ENCODE assay signal across 13 mouse cellular contexts in the genomic region with DNA sequence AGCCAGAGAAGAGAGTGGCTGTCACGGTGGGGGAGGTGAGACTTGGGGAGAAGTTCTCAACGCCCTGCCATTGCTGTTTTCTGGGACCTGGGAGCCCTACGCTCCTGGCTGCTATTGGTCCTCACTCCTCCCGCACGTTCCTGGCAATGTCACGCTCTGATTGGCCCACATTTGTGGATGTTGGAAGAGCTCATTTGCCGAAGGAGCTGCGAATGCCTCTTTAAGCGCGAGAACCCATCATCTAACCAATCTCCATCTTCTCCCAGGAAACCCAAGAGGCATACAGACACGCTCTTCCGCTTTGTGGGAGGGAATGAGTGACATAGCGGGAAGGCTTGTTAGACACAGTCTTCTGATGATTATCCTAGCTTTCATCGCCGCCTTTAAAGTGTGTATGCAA.
DNase-seq lines count a peak whose midpoint lies in the region; ATAC-seq and TF ChIP-seq lines count a peak whose summit lies in the region.
"Had no signal": no experiment of that assay in that cellular context is flagged by ENCODE, and none has a peak within 500 bp of the region (broad histone marks: within the 10 kb centered on the region; RNA-seq: fewer than 3 reads in every experiment).

No protein-coding gene starts in this region.

- H3K4me3 ChIP-seq in forebrain, embryonic 15.5 days: no peak overlapping the region
- no peak overlapping the region for H3K4me3 ChIP-seq in forebrain, embryonic 10.5 days
- no peak overlapping the region for H3K4me3 ChIP-seq in midbrain, embryonic 14.5 days (replicated peaks; ENCODE audit: low read depth, low read length)
- H3K4me3 ChIP-seq in intestine, postnatal 0 days (ENCODE audit: low read depth, low read length): no peak overlapping the region
- no peak overlapping the region for H3K4me3 ChIP-seq in kidney, embryonic 14.5 days (ENCODE audit: low read length)
- H3K4me3 ChIP-seq: limb, embryonic 12.5 days had no signal

- peak overlapping the region; percentile 86 for H3K27ac ChIP-seq in forebrain, embryonic 15.5 days (replicated peaks)
- no peak overlapping the region for H3K27ac ChIP-seq in forebrain, embryonic 10.5 days
- H3K27ac ChIP-seq in midbrain, embryonic 14.5 days (replicated peaks; ENCODE audit: low read depth, low read length): peak overlapping the region; percentile 53; the same call in 1 of the 2 replicates
- H3K27ac ChIP-seq in intestine, postnatal 0 days (ENCODE audit: low read depth, low read length): no peak overlapping the region
- no peak overlapping the region for H3K27ac ChIP-seq in kidney, embryonic 14.5 days (ENCODE audit: low read depth, low read length)
- H3K27ac ChIP-seq: limb, embryonic 12.5 days had no signal

- 0 out of 2 replicates have a peak overlapping the region, but pooled peaks have one; percentile 15 for H3K4me2 ChIP-seq in forebrain, embryonic 15.5 days (replicated peaks)
- H3K4me2 ChIP-seq in midbrain, embryonic 14.5 days (ENCODE audit: low read length): peak overlapping the region; percentile 25
- H3K4me2 ChIP-seq in intestine, postnatal 0 days (replicated peaks; ENCODE audit: low read depth): no peak overlapping the region
- H3K4me2 ChIP-seq in kidney, embryonic 14.5 days (replicated peaks; ENCODE audit: low read depth, low read length): no peak overlapping the region
- H3K4me2 ChIP-seq: limb, embryonic 12.5 days; lung, embryonic 14.5 days had no signal

- H3K36me3 ChIP-seq in forebrain, embryonic 15.5 days: no peaks in the 10 kb centered on the region
- no peaks in the 10 kb centered on the region for H3K36me3 ChIP-seq in forebrain, embryonic 10.5 days (replicated peaks)
- H3K36me3 ChIP-seq in midbrain, embryonic 14.5 days (ENCODE audit: control insufficient read depth, insufficient read depth, low read length): no peaks in the 10 kb centered on the region
- no peaks in the 10 kb centered on the region; the same call in 1 of the 2 replicates for H3K36me3 ChIP-seq in intestine, postnatal 0 days (ENCODE audit: control insufficient read depth, insufficient read depth)
- no peaks in the 10 kb centered on the region for H3K36me3 ChIP-seq in kidney, embryonic 14.5 days (ENCODE audit: control insufficient read depth, insufficient read depth, low read length)
- H3K36me3 ChIP-seq: limb, embryonic 12.5 days had no signal

- TF ChIP-seq CTCF in intestine, postnatal 0 days (IDR thresholded peaks at IDR 0.05; ENCODE audit: low read depth): no peak

- no peaks in the 10 kb centered on the region for H3K27me3 ChIP-seq in forebrain, embryonic 15.5 days
- H3K27me3 ChIP-seq in forebrain, embryonic 10.5 days (ENCODE audit: poor library complexity, severe bottlenecking): no peaks in the 10 kb centered on the region
- H3K27me3 ChIP-seq in midbrain, embryonic 14.5 days (ENCODE audit: control insufficient read depth, insufficient read depth, low read length): no peaks in the 10 kb centered on the region
- H3K27me3 ChIP-seq in intestine, postnatal 0 days (replicated peaks; ENCODE audit: control insufficient read depth, insufficient read depth, low read length): no peaks in the 10 kb centered on the region
- no peaks in the 10 kb centered on the region for H3K27me3 ChIP-seq in kidney, embryonic 14.5 days (ENCODE audit: control insufficient read depth, insufficient read depth, low read length)
- H3K27me3 ChIP-seq: limb, embryonic 12.5 days had no signal

- H3K4me1 ChIP-seq in forebrain, embryonic 15.5 days: peaks cover 36% of the 10 kb centered on the region
- no peaks in the 10 kb centered on the region for H3K4me1 ChIP-seq in forebrain, embryonic 10.5 days
- H3K4me1 ChIP-seq in midbrain, embryonic 14.5 days (ENCODE audit: control insufficient read depth, insufficient read depth, low read length): peaks cover 3% of the 10 kb centered on the region; the same call in 1 of the 2 replicates
- H3K4me1 ChIP-seq in intestine, postnatal 0 days (replicated peaks; ENCODE audit: control insufficient read depth, insufficient read depth, low read length): no peaks in the 10 kb centered on the region
- H3K4me1 ChIP-seq in kidney, embryonic 14.5 days (ENCODE audit: control insufficient read depth, insufficient read depth, low read length): peaks cover 3% of the 10 kb centered on the region; the same call in 1 of the 2 replicates

- H3K9me3 ChIP-seq in forebrain, embryonic 15.5 days: no peaks in the 10 kb centered on the region
- H3K9me3 ChIP-seq in forebrain, embryonic 10.5 days: no peaks in the 10 kb centered on the region
- H3K9me3 ChIP-seq in midbrain, embryonic 14.5 days (ENCODE audit: control insufficient read depth, low read length): no peaks in the 10 kb centered on the region
- H3K9me3 ChIP-seq in intestine, postnatal 0 days (ENCODE audit: control insufficient read depth): no peaks in the 10 kb centered on the region
- no peaks in the 10 kb centered on the region for H3K9me3 ChIP-seq in kidney, embryonic 14.5 days (ENCODE audit: control insufficient read depth, low read length)
- H3K9me3 ChIP-seq: limb, embryonic 12.5 days had no signal

- peak; percentile 73 for ATAC-seq in forebrain, embryonic 15.5 days (replicated peaks)
- peak; percentile 37; the same call in 1 of the 2 replicates for ATAC-seq in midbrain, embryonic 14.5 days (ENCODE audit: low FRiP score, low TSS enrichment)
- no peak for ATAC-seq in intestine, postnatal 0 days
- ATAC-seq in kidney, embryonic 14.5 days (ENCODE audit: low FRiP score, low TSS enrichment): no peak

- H3K9ac ChIP-seq in forebrain, embryonic 15.5 days (replicated peaks): no peak overlapping the region
- H3K9ac ChIP-seq in midbrain, embryonic 14.5 days (replicated peaks; ENCODE audit: low read length): no peak overlapping the region
- no peak overlapping the region for H3K9ac ChIP-seq in intestine, postnatal 0 days (ENCODE audit: low read depth, low read length)
- no peak overlapping the region for H3K9ac ChIP-seq in kidney, embryonic 14.5 days (ENCODE audit: low read depth, low read length)
- H3K9ac ChIP-seq: limb, embryonic 12.5 days; lung, embryonic 14.5 days had no signal

- WGBS in forebrain, embryonic 15.5 days: 66% methylated on average over 15 of the region's 15 CpGs
- 84% methylated on average over 15 of the region's 15 CpGs for WGBS in forebrain, embryonic 10.5 days
- 51% methylated on average over 15 of the region's 15 CpGs for WGBS in midbrain, embryonic 14.5 days
- WGBS in intestine, postnatal 0 days: 79% methylated on average over 15 of the region's 15 CpGs
- 76% methylated on average over 15 of the region's 15 CpGs for whole genome bisulfite sequencing in kidney, embryonic 14.5 days

- no peak for DNase-seq in forebrain, embryonic 10.5 days (ENCODE audit: extremely low spot score, low spot score)
- DNase-seq in cerebellum, adult 18-20 months: peak; percentile 72 to 78
- peak; percentile 29 to 44 for DNase-seq in frontal cortex, postnatal 14 days (ENCODE audit: low spot score in 2 of 2)
- peak; percentile 67 for DNase-seq in midbrain, embryonic 14.5 days
- no peak for DNase-seq in spleen, postnatal 14 days (ENCODE audit: low spot score in 2 of 2)
- DNase-seq: adrenal gland, postnatal 14 days; gastrocnemius, postnatal 14 days; kidney, postnatal 14 days; lung, embryonic 14.5 days had no signal

Comparison
In these comparisons a context has a peak if more than half of its experiments do, and no peak if none do; other contexts are left out.
1. H3K27ac ChIP-seq: peak in forebrain, embryonic 15.5 days (single experiment) and midbrain, embryonic 14.5 days (single experiment); none in forebrain, embryonic 10.5 days (single experiment), intestine, postnatal 0 days (single experiment) and kidney, embryonic 14.5 days (single experiment).
2. ATAC-seq: peak in forebrain, embryonic 15.5 days (single experiment) and midbrain, embryonic 14.5 days (single experiment); none in intestine, postnatal 0 days (single experiment) and kidney, embryonic 14.5 days (single experiment).
3. H3K4me2 ChIP-seq: peak in forebrain, embryonic 15.5 days (single experiment) and midbrain, embryonic 14.5 days (single experiment); none in intestine, postnatal 0 days (single experiment) and kidney, embryonic 14.5 days (single experiment).
4. DNase-seq: peak in cerebellum, adult 18-20 months (2 of 2), frontal cortex, postnatal 14 days (2 of 2) and midbrain, embryonic 14.5 days (single experiment); none in forebrain, embryonic 10.5 days (single experiment) and spleen, postnatal 14 days (0 of 2).